20 mouse cellular contexts compared by ENCODE assay signal in the genomic region with DNA sequence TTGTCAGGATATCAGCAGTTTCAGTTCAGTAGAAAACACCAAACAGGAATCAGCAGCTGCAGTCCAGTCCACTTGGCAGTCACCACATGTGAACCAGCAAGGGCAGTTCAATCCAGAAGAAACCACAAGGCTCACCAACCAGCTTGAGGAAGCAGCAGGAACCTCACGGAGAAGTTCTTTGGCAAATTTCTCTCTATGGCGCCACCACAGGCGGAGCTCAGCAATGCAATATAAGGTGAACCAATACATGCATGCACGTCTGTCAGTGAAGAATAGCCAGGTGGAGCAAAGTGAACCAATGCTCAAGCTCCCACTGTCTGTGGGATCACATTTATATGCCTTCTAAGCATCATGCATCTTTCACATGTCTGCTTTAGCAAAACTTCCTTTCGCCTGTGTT.
DNase-seq lines count a peak whose midpoint lies in the region; ATAC-seq and TF ChIP-seq lines count a peak whose summit lies in the region.
"Had no signal": no experiment of that assay in that cellular context is flagged by ENCODE, and none has a peak within 500 bp of the region (broad histone marks: within the 10 kb centered on the region; RNA-seq: fewer than 3 reads in every experiment).

No protein-coding gene starts in this region.

- no peak overlapping the region for H3K27ac ChIP-seq in liver, adult 2 months (replicated peaks; ENCODE audit: insufficient read depth, low read depth, low read length)
- no peak overlapping the region for H3K27ac ChIP-seq in liver, embryonic 12.5 days
- H3K27ac ChIP-seq in stomach, postnatal 0 days (replicated peaks): no peak overlapping the region
- H3K27ac ChIP-seq in kidney, embryonic 15.5 days: no peak overlapping the region
- H3K27ac ChIP-seq: embryonic facial prominence, embryonic 15.5 days; heart, embryonic 10.5 days; hindbrain, embryonic 14.5 days; liver, embryonic 13.5 days; midbrain, embryonic 12.5 days; neural tube, embryonic 13.5 days had no signal

- no peaks in the 10 kb centered on the region for H3K36me3 ChIP-seq in liver, adult 2 months (ENCODE audit: control insufficient read depth, insufficient read depth, low read length)
- H3K36me3 ChIP-seq in liver, embryonic 12.5 days: no peaks in the 10 kb centered on the region
- H3K36me3 ChIP-seq in E14TG2a.4 (ENCODE audit: insufficient read depth, low read length): no peaks in the 10 kb centered on the region
- H3K36me3 ChIP-seq in stomach, postnatal 0 days (ENCODE audit: control insufficient read depth, insufficient read depth, low read length): no peaks in the 10 kb centered on the region
- no peaks in the 10 kb centered on the region for H3K36me3 ChIP-seq in kidney, embryonic 15.5 days
- H3K36me3 ChIP-seq: embryonic facial prominence, embryonic 15.5 days; G1E; heart, embryonic 10.5 days; midbrain, embryonic 12.5 days; neural tube, embryonic 13.5 days had no signal

- no peak for TF ChIP-seq CTCF in liver, adult 2 months (IDR thresholded peaks at IDR 0.05; ENCODE audit: low read depth, low read length)
- TF ChIP-seq CTCF in E14TG2a.4 (conservative IDR thresholded peaks at IDR 0.05; ENCODE audit: low read length): peak; percentile 46
- peak; percentile 11; the same call in 1 of the 2 replicates for TF ChIP-seq CTCF in stomach, postnatal 0 days (IDR thresholded peaks at IDR 0.05; ENCODE audit: low read depth)

- no peak overlapping the region for H3K4me3 ChIP-seq in liver, adult 2 months (ENCODE audit: insufficient read depth, low read depth, low read length)
- H3K4me3 ChIP-seq in liver, embryonic 12.5 days: no peak overlapping the region
- H3K4me3 ChIP-seq in E14TG2a.4 (replicated peaks; ENCODE audit: low read length): no peak overlapping the region
- H3K4me3 ChIP-seq in stomach, postnatal 0 days (ENCODE audit: low read depth, low read length): no peak overlapping the region
- H3K4me3 ChIP-seq in kidney, embryonic 15.5 days (replicated peaks): no peak overlapping the region
- H3K4me3 ChIP-seq: embryonic facial prominence, embryonic 15.5 days; heart, embryonic 10.5 days; liver, embryonic 13.5 days; midbrain, embryonic 12.5 days; neural tube, embryonic 13.5 days had no signal

- TF ChIP-seq EP300 in stomach, postnatal 0 days (optimal IDR thresholded peaks at IDR 0.05): no peak

- no peak for TF ChIP-seq POLR2A in liver, adult 2 months (IDR thresholded peaks at IDR 0.05; ENCODE audit: extremely low read depth, insufficient read depth, low read length)

- H3K79me2 ChIP-seq in liver, adult 2 months (ENCODE audit: control insufficient read depth, insufficient read depth, low read length): no peaks in the 10 kb centered on the region

- 97% methylated on average over 5 of the region's 5 CpGs for WGBS in liver, adult 2 months
- WGBS in liver, embryonic 12.5 days (ENCODE audit: insufficient replicate concordance): 87% methylated on average over 5 of the region's 5 CpGs
- WGBS in stomach, postnatal 0 days: 93% methylated on average over 5 of the region's 5 CpGs
- 92% methylated on average over 5 of the region's 5 CpGs for WGBS in kidney, embryonic 15.5 days

- no peaks in the 10 kb centered on the region for H3K27me3 ChIP-seq in liver, adult 2 months (ENCODE audit: control insufficient read depth, insufficient read depth, low read length)
- H3K27me3 ChIP-seq in liver, embryonic 12.5 days (replicated peaks): peaks cover 9% of the 10 kb centered on the region
- peaks cover 27% of the 10 kb centered on the region for H3K27me3 ChIP-seq in E14TG2a.4 (ENCODE audit: insufficient read depth, low read length)
- no peaks in the 10 kb centered on the region for H3K27me3 ChIP-seq in stomach, postnatal 0 days (ENCODE audit: control insufficient read depth, insufficient read depth, low read length)
- no peaks in the 10 kb centered on the region for H3K27me3 ChIP-seq in kidney, embryonic 15.5 days
- H3K27me3 ChIP-seq: embryonic facial prominence, embryonic 15.5 days; neural tube, embryonic 13.5 days had no signal

- H3K9me3 ChIP-seq in liver, embryonic 12.5 days (replicated peaks): peaks cover 10% of the 10 kb centered on the region; the same call in 1 of the 2 replicates
- H3K9me3 ChIP-seq in E14TG2a.4 (ENCODE audit: low read length): peaks cover 13% of the 10 kb centered on the region
- no peaks in the 10 kb centered on the region; the same call in 1 of the 2 replicates for H3K9me3 ChIP-seq in stomach, postnatal 0 days (ENCODE audit: control insufficient read depth, low read length)
- H3K9me3 ChIP-seq in kidney, embryonic 15.5 days (replicated peaks): 0 out of 2 replicates have a peak, but pooled peaks cover 3% of the 10 kb centered on the region
- H3K9me3 ChIP-seq: heart, embryonic 10.5 days had no signal

- no peak overlapping the region for H3K4me2 ChIP-seq in liver, embryonic 12.5 days
- H3K4me2 ChIP-seq in stomach, postnatal 0 days (replicated peaks; ENCODE audit: low read depth): no peak overlapping the region
- H3K4me2 ChIP-seq in kidney, embryonic 15.5 days: no peak overlapping the region
- H3K4me2 ChIP-seq: embryonic facial prominence, embryonic 15.5 days; hindbrain, embryonic 14.5 days; liver, embryonic 13.5 days; midbrain, embryonic 12.5 days; neural tube, embryonic 13.5 days had no signal

- peak; percentile 80 for DNase-seq in liver, adult 2 months (ENCODE audit: extremely low read depth, low read depth, low spot score)
- DNase-seq in ZHBTc4 (ENCODE audit: low read depth, low spot score): peak; percentile 69
- DNase-seq in stomach, postnatal 0 days (ENCODE audit: low spot score): no peak
- no peak for DNase-seq in spleen, postnatal 10 days (ENCODE audit: low spot score in 2 of 2)
- DNase-seq: cerebellum, adult 2 months; cerebellum, postnatal 36 days; heart, postnatal 10 days; kidney, adult 18-20 months; left cerebral cortex, postnatal 4 days; liver, embryonic 13.5 days; spleen, adult 18-20 months had no signal

- no peak overlapping the region for H3K9ac ChIP-seq in liver, adult 2 months (ENCODE audit: low read depth, low read length)
- no peak overlapping the region for H3K9ac ChIP-seq in liver, embryonic 12.5 days
- no peak overlapping the region for H3K9ac ChIP-seq in stomach, postnatal 0 days (ENCODE audit: low read length)
- H3K9ac ChIP-seq in kidney, embryonic 15.5 days: no peak overlapping the region
- H3K9ac ChIP-seq: embryonic facial prominence, embryonic 15.5 days; hindbrain, embryonic 14.5 days; liver, embryonic 13.5 days; midbrain, embryonic 12.5 days; neural tube, embryonic 13.5 days had no signal

- peaks cover 14% of the 10 kb centered on the region for H3K4me1 ChIP-seq in liver, adult 2 months (ENCODE audit: control insufficient read depth, insufficient read depth, low read length)
- peaks cover 32% of the 10 kb centered on the region for H3K4me1 ChIP-seq in liver, embryonic 12.5 days
- peaks cover 9% of the 10 kb centered on the region for H3K4me1 ChIP-seq in E14TG2a.4 (replicated peaks; ENCODE audit: low read depth, low read length)
- no peaks in the 10 kb centered on the region for H3K4me1 ChIP-seq in stomach, postnatal 0 days (replicated peaks; ENCODE audit: control insufficient read depth, insufficient read depth)
- H3K4me1 ChIP-seq in kidney, embryonic 15.5 days: 0 out of 2 replicates have a peak, but pooled peaks cover 4% of the 10 kb centered on the region
- H3K4me1 ChIP-seq: embryonic facial prominence, embryonic 15.5 days; midbrain, embryonic 12.5 days; neural tube, embryonic 13.5 days had no signal

- ATAC-seq in liver, embryonic 12.5 days: no peak
- no peak for ATAC-seq in stomach, postnatal 0 days (ENCODE audit: low FRiP score, low TSS enrichment)
- no peak for ATAC-seq in kidney, embryonic 15.5 days (replicated peaks; ENCODE audit: low FRiP score)

Comparison
In these comparisons a context has a peak if more than half of its experiments do, and no peak if none do; other contexts are left out.
1. DNase-seq: peak in liver, adult 2 months (single experiment) and ZHBTc4 (single experiment); none in stomach, postnatal 0 days (single experiment) and spleen, postnatal 10 days (0 of 2).